Mouse (Mus musculus) G1E (cell line): Measurements from ENCODE around the gene Nup133.

Source experiments
- CTCF ChIP-seq: IDR thresholded peaks from 2 replicates; pipeline ENCODE4 v1.5.1; 2012; ENCODE audit warnings: low read depth, low read length, inconsistent platforms, mixed read lengths
- POLR2AphosphoS5 ChIP-seq: IDR thresholded peaks from 2 replicates; pipeline ENCODE4 v1.6.1; 2012; ENCODE audit warnings: low read depth, low read length, inconsistent platforms; ENCODE audit not compliant: insufficient replicate concordance

DNA sequence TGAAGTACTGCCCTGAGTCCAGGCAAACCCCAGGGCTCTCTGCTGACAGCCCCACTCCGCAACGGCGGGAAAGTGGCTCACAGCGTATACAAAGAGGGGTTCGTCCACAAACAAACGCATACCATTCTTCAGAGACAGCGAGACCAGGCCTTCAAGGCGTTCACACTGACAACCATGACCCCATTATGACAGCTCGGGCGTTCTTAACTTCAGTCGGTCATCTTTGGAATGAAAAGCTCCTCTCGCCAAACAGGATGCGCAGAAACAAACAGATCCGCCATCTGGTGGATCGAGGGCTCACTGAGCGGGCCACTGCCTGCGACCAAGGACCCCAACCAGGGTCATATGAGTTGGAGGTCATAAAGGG lies 90.5 kb downstream of the Nup133 start:
- no peak for TF ChIP-seq CTCF
- no peak for TF ChIP-seq POLR2AphosphoS5
